Mouse (Mus musculus): ENCODE measurements around the gene Dvl2. TPM values are rescaled to one million over a fixed set of nuclear protein-coding genes. Genes with fewer than 3 reads are reported as not detected.
A peak's percentile ranks its signal among the peaks of the same experiment; 100 is the strongest.
"Not testable (repeated sequence)": the region's sequence is repeated elsewhere in the genome, so short reads cannot be mapped to it uniquely, and the experiment has no call there.

The Dvl2 gene
- polyA plus RNA-seq, 1 experiment from 2014 or later, result 6.4 TPM

- WGBS (ENCODE audit: insufficient replicate concordance), result 81% methylated on average over 9 of the region's 9 CpGs
- H3K27ac ChIP-seq, result no peak overlapping the region
- H3K4me1 ChIP-seq (replicated peaks), result peaks cover 33% of the 10 kb centered on the region
- H3K36me3 ChIP-seq, result peaks cover 57% of the 10 kb centered on the region
- DNase-seq (no peak), ATAC-seq (ENCODE audit: low read depth) (no peak)
- H3K4me2 ChIP-seq, result no peak overlapping the region
- no peaks in the 10 kb centered on the region for H3K9me3 ChIP-seq (replicated peaks)
- H3K27me3 ChIP-seq, result no peaks in the 10 kb centered on the region
- no peak overlapping the region for H3K9ac ChIP-seq
- no peak overlapping the region for H3K4me3 ChIP-seq (replicated peaks)
These were observed 12.5 kb downstream of the Dvl2 start for GRCm38 (mm10) chr11:70012931-70013330.

GRCm38 (mm10) chr11:70013408-70013807 lies 13.0 kb downstream of the Dvl2 start:
- ATAC-seq (ENCODE audit: low read depth) (no peak), DNase-seq (no peak)
- no peak overlapping the region for H3K27ac ChIP-seq
- H3K36me3 ChIP-seq, result peaks cover 52% of the 10 kb centered on the region
- H3K4me1 ChIP-seq (replicated peaks), result peaks cover 37% of the 10 kb centered on the region
- WGBS (ENCODE audit: insufficient replicate concordance), result 72% methylated on average over 3 of the region's 3 CpGs
- H3K27me3 ChIP-seq, result no peaks in the 10 kb centered on the region
- no peak overlapping the region for H3K9ac ChIP-seq
- no peak overlapping the region for H3K4me3 ChIP-seq (replicated peaks)
- no peaks in the 10 kb centered on the region for H3K9me3 ChIP-seq (replicated peaks)
- H3K4me2 ChIP-seq, result no peak overlapping the region

DNA sequence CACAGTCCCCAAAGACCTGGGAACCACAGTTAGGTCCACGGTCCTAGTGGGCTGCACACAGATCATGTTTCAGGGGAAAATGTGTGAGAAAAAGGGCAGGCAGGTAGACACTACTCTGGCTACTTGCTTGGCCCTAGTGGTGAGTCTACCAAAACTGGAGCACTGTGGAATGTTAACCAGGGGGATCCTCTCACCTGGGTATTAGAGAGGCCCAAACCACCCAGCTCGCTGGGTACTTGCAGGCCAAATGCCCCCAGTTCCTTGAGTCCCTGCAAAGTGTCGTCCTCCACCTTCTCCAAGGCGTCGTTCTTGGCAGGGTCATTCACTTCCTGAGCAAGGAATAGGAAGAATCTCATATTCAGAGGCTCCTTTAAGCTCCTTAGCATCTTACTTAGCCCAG lies 13.7 kb downstream of the Dvl2 start:
- H3K36me3 ChIP-seq, result peaks cover 46% of the 10 kb centered on the region
- no peak for DNase-seq
- no peak for ATAC-seq (ENCODE audit: low read depth)
- no peak overlapping the region for H3K27ac ChIP-seq
- no peaks in the 10 kb centered on the region for H3K27me3 ChIP-seq
- 58% methylated on average over 5 of the region's 5 CpGs for WGBS (ENCODE audit: insufficient replicate concordance)
- H3K4me2 ChIP-seq, result peak overlapping the region; percentile 86
- H3K4me1 ChIP-seq (replicated peaks), result peaks cover 44% of the 10 kb centered on the region
- H3K9ac ChIP-seq, result peak overlapping the region; percentile 89
- peak overlapping the region; percentile 76 for H3K4me3 ChIP-seq (replicated peaks)
- no peaks in the 10 kb centered on the region for H3K9me3 ChIP-seq (replicated peaks)

GRCm38 (mm10) chr11:70014880-70015558 lies 14.6 kb downstream of the Dvl2 start, which contains the start of gene Acadvl:
Gene Acadvl, minus strand, starts transcription at chr11:70015411.
- H3K9me3 ChIP-seq (replicated peaks), result no peaks in the 10 kb centered on the region
- peak within 1 kb of the TSS; percentile 86 for H3K4me2 ChIP-seq
- no peaks in the 10 kb centered on the region for H3K27me3 ChIP-seq
- H3K27ac ChIP-seq, result peak within 1 kb of the TSS; percentile 78
- peak within 1 kb of the TSS; percentile 89 for H3K9ac ChIP-seq
- H3K36me3 ChIP-seq, result peaks cover 36% of the 10 kb centered on the region
- DNase-seq, result peak; percentile 83
- H3K4me1 ChIP-seq (replicated peaks), result peaks cover 52% of the 10 kb centered on the region
- WGBS (ENCODE audit: insufficient replicate concordance), result under 1% methylated on average over 35 of the region's 35 CpGs
- peak; percentile 90 for ATAC-seq (ENCODE audit: low read depth)
- peak within 1 kb of the TSS; percentile 76 for H3K4me3 ChIP-seq (replicated peaks)

- Histone ChIP-seq H3K4me1 (replicated peaks) (peaks cover 59% of the 10 kb centered on the region), H3K4me2 (peak overlapping the region; percentile 86), H3K27me3 (no peaks in the 10 kb centered on the region), H3K4me3 (replicated peaks) (peak overlapping the region; percentile 76), H3K9me3 (replicated peaks) (no peaks in the 10 kb centered on the region), H3K27ac (no peak overlapping the region), H3K36me3 (peaks cover 30% of the 10 kb centered on the region), H3K9ac (peak overlapping the region; percentile 89)
- WGBS (ENCODE audit: insufficient replicate concordance), result 60% methylated on average over 6 of the region's 6 CpGs
- ATAC-seq (ENCODE audit: low read depth), result no peak
- DNase-seq, result no peak
These were observed 15.3 kb downstream of the Dvl2 start for GRCm38 (mm10) chr11:70015677-70016076.

DNA sequence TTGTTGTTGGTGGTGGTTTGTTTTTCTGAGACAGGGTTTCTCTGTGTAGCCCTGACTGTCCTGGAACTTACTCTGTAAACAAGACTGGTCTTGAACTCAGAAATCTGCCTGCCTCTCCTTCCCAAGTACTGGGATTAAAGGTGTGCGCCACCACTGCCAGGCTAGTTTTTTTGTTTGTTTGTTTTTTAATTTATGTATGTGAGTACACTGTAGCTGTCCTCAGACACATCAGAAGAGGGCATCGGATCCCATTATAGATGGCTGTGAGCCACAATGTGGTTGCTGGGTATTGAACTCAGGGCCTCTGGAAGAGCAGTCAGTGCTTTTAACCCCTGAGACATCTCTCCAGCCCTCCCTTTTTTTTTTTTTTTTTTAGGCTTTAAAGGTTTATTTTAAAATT lies 15.8 kb downstream of the Dvl2 start:
- H3K9ac ChIP-seq; ATAC-seq (ENCODE audit: low read depth); H3K27ac ChIP-seq; H3K27me3 ChIP-seq; H3K4me3 ChIP-seq (replicated peaks); H3K4me2 ChIP-seq; DNase-seq; H3K9me3 ChIP-seq (replicated peaks): not testable (repeated sequence)
- peaks cover 25% of the 10 kb centered on the region for H3K36me3 ChIP-seq
- H3K4me1 ChIP-seq (replicated peaks), result peaks cover 64% of the 10 kb centered on the region
- 71% methylated on average over 2 of the region's 2 CpGs for WGBS (ENCODE audit: insufficient replicate concordance)

GRCm38 (mm10) chr11:70016669-70017068 lies 16.3 kb downstream of the Dvl2 start, which contains the start of gene Dlg4:
Gene Dlg4, plus strand, starts transcription at chr11:70016942.
- H3K27ac ChIP-seq, result no peak within 1 kb of the TSS
- no peak for DNase-seq
- H3K4me3 ChIP-seq (replicated peaks), result no peak within 1 kb of the TSS

GRCm38 (mm10) chr11:70017199-70017767 lies 16.9 kb downstream of the Dvl2 start:
- ATAC-seq (ENCODE audit: low read depth), result no peak
- H3K9ac ChIP-seq, result no peak overlapping the region

More at GRCm38 (mm10) chr11:70016669-70017068, 16.3 kb downstream of the Dvl2 start, which contains the start of gene Dlg4:
- Histone ChIP-seq H3K9ac (peak within 1 kb of the TSS; percentile 89; the same call in 1 of the 2 replicates), H3K9me3 (replicated peaks) (no peaks in the 10 kb centered on the region), H3K4me2 (peak within 1 kb of the TSS; percentile 86), H3K27me3 (no peaks in the 10 kb centered on the region), H3K36me3 (peaks cover 20% of the 10 kb centered on the region), H3K4me1 (replicated peaks) (peaks cover 69% of the 10 kb centered on the region)
- ATAC-seq (ENCODE audit: low read depth), result no peak
- 66% methylated on average over 3 of the region's 3 CpGs for WGBS (ENCODE audit: insufficient replicate concordance)

DNA sequence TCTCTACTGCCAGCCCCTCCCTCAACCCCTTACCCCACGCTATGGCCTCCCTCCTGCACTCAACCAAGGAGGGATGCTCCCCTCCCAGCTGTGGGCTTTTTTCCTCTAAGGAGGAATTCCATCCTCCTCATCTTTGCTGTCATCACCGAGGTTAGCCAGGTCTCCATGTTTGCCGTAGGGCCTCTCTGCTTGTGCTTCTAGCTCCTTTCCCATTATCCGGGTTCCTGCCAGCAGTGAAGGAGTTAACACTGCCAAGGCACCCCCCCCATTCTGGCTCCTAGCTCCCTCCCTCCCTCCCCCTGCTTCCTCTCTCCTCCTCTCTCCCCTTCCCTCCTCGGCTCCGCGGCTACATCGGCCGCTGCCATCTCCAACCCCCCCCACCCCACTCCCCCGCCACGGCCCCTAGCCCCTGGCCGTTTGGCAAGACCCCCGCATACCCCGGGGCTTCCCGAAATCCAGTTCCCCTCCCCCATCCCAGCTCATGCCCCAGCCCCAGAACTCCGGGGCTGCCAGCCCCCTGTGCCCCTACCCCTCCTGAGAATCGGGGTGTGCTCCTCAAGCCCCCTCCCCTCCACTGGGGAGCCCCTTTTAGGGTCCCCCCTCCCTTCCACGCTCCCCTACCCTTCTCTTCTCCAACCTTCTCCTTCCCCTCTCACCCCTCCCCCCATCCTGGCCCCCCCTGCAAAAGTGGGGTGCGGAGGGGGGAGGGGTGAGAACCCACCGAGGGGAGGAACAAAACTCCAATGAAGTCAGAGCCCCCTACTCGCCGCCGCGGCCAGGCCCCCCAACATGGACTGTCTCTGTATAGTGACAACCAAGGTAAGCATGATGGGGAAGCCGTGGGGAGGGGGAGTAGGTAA lies 18.0 kb downstream of the Dvl2 start:
- Histone ChIP-seq H3K36me3 (peaks cover 3% of the 10 kb centered on the region), H3K9me3 (replicated peaks) (no peaks in the 10 kb centered on the region), H3K4me1 (replicated peaks) (peaks cover 74% of the 10 kb centered on the region), H3K4me3 (replicated peaks) (peak overlapping the region; percentile 51), H3K9ac (peak overlapping the region; percentile 65), H3K27me3 (peaks cover 14% of the 10 kb centered on the region), H3K27ac (no peak overlapping the region; the same call in 1 of the 2 replicates), H3K4me2 (peak overlapping the region; percentile 80)
- no peak for ATAC-seq (ENCODE audit: low read depth)
- DNase-seq, result no peak
- WGBS (ENCODE audit: insufficient replicate concordance), result 4% methylated on average over 25 of the region's 25 CpGs

More at GRCm38 (mm10) chr11:70017199-70017767, 16.9 kb downstream of the Dvl2 start:
- Histone ChIP-seq H3K4me2 (no peak overlapping the region), H3K36me3 (peaks cover 14% of the 10 kb centered on the region), H3K27me3 (peaks cover 3% of the 10 kb centered on the region), H3K9me3 (replicated peaks) (no peaks in the 10 kb centered on the region), H3K27ac (no peak overlapping the region), H3K4me3 (replicated peaks) (no peak overlapping the region), H3K4me1 (replicated peaks) (peaks cover 70% of the 10 kb centered on the region)
- DNase-seq, result no peak
- WGBS (ENCODE audit: insufficient replicate concordance), result 54% methylated on average over 7 of the region's 7 CpGs

DNA sequence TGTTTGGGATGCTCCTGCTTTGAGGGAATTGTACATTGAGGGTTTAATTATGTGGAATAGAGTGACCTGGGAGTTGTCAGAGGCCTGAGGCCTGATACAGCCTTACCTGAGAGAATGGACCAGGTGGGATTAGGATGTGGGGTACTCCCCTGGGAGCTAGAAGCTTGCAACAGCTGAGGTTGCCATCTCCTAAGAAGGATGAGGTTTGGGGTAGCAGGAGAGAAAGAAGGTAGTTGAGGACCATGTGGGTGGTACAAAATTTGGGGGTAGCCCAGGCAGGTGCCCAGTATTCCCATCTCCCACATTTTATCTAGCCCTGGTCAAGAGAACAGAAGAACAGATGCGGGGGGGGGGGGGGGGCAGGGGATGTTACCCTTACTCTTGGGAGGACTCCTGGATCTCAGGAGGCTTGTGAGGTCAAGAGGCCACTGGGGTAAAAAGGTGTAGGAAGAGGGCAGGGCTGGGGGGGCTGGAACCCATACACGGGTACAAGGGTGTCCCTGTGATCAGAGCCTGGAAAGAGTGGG lies 19.2 kb downstream of the Dvl2 start:
- 0 out of 2 replicates have a peak overlapping the region, but pooled peaks have one; percentile 13 for H3K9ac ChIP-seq
- H3K4me3 ChIP-seq (replicated peaks), result 0 out of 2 replicates have a peak overlapping the region, but pooled peaks have one; percentile 51
- no peaks in the 10 kb centered on the region for H3K36me3 ChIP-seq
- H3K27ac ChIP-seq, result peak overlapping the region; percentile 47
- H3K27me3 ChIP-seq, result peaks cover 26% of the 10 kb centered on the region
- ATAC-seq (ENCODE audit: low read depth) (no peak), DNase-seq (no peak)
- H3K9me3 ChIP-seq (replicated peaks), result no peaks in the 10 kb centered on the region
- 22% methylated on average over 2 of the region's 2 CpGs for WGBS (ENCODE audit: insufficient replicate concordance)
- peak overlapping the region; percentile 80 for H3K4me2 ChIP-seq
- H3K4me1 ChIP-seq (replicated peaks), result peaks cover 72% of the 10 kb centered on the region
